Mouse (Mus musculus) liver, adult (tissue): Measurements from ENCODE around the gene Dnph1.

ENCODE experiments used
- GATA4 ChIP-seq: IDR thresholded peaks from 2 replicates; pipeline ENCODE4 v1.6.1; 2014; ENCODE audit warnings: mild to moderate bottlenecking, low read length; ENCODE audit not compliant: insufficient replicate concordance

The Dnph1 gene

GRCm38 (mm10) chr17:46484461-46484875 lies 12.0 kb upstream of the Dnph1 start:
- no peak for TF ChIP-seq GATA4

- no peak for TF ChIP-seq GATA4
Observed at GRCm38 (mm10) chr17:46486995-46487394, 9.5 kb upstream of the Dnph1 start.

GRCm38 (mm10) chr17:46487431-46487830 lies 9.1 kb upstream of the Dnph1 start, which contains the start of gene Ttbk1:
TSS of gene Ttbk1 (minus strand) at chr17:46487675.
- no peak for TF ChIP-seq GATA4

- TF ChIP-seq GATA4 = no peak
Observed at GRCm38 (mm10) chr17:46495486-46495885, 1.0 kb upstream of the Dnph1 start.

DNA sequence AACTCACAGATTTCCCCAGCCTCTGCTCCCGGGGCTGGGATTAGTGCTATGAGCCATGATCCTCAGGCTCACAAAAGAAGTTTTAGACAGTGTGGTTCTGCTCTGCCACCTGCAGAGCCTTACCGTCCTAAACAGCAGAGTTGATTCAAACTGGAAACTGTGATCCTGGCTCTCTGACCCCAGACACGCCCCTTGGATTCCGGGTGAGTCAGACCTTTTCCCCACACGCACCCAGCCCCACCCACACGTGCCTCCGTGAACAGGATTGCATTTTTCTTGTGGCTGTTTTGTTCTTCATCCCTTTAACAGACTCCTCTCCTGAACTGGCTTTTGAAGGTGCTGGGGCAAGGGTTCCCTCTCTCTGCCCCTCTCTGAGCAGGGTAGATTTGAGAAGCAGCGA lies 1.4 kb downstream of the Dnph1 start:
- no peak for TF ChIP-seq GATA4

DNA sequence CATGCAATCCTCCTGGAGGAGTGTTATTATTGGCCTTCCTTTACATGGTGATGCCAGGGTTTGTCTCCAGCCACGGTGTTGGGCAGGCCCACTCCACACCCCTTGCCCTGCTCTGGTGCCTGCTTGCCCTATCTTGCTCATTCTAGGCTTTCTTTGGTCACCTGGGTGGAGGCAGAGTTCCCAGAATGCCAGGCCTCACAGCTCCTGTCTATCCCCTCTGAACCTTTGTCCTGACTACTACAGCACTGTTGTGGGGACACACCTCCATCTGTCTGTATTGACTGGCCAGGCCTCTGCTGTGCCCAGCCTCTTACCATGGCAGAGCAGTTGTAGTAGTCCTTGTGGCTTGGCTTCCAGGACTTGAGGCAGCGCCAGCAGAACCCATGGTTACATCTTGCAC lies 6.3 kb downstream of the Dnph1 start:
- no peak for TF ChIP-seq GATA4

DNA sequence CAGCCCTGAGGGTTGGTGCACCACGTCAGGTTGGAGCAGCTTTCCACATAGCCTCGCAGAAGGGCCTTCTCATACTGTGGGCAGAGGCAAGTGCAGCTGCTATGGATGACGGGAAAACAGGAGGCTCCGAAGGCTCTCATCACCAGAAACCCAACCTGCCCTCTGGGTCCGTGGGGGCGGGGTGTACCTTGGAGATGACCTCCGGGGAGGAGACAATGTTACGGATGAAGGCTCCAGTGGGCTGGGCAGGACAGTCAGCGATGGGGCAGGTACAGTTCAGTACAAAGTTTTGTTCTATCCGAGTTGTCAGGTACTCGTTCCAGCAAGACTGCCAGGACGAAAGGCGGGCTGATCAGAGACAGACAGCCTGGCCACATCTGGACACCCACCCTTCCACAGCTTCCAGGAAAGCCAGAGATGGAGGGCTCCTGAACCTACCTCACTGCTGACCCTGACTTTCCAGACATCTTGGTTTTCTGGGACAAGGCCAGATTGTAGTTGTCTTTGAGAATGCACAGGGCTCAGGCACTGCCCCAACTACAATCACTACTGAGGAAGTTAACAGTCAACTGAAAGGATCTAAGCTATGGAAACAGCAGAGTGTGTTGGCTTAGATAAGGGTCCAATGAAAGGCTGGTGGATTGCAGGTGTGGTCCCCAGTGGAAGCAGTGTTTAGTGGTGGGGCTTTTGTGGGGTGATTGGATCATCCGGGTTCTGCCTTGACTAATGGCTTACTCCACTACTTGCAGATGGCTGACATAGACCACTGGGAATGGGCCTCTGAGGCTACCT lies 7.5 kb downstream of the Dnph1 start:
- no peak for TF ChIP-seq GATA4

DNA sequence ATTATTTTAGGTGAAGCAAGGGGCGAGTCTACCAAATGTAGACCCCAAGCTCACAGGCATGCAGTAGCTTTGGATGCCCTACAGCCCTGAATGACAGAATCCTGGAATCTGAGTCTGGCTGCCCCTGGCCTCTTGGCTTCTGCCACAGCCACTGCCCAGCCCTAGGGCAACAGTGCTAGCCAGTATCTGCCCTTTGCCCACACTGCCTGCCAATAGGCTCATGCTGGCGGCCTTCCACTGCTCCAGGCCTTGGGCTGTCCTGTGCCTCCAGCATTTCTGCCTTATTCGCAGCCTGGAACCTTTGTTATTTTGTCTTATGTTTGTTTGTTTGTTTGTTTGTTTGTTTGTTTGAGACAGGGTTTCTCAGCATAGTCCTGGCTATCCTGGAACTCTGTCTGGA lies 9.1 kb downstream of the Dnph1 start:
- no peak for TF ChIP-seq GATA4

GRCm38 (mm10) chr17:46511059-46511710 lies 14.7 kb downstream of the Dnph1 start:
- TF ChIP-seq GATA4 = no peak

GRCm38 (mm10) chr17:46513329-46513728 lies 16.8 kb downstream of the Dnph1 start:
- no peak for TF ChIP-seq GATA4

- no peak for TF ChIP-seq GATA4
Observed at GRCm38 (mm10) chr17:46519971-46520370, 23.5 kb downstream of the Dnph1 start.

GRCm38 (mm10) chr17:46520385-46520979 lies 24.0 kb downstream of the Dnph1 start:
- TF ChIP-seq GATA4 = no peak

- TF ChIP-seq GATA4 = no peak
Observed at GRCm38 (mm10) chr17:46521174-46521573, 24.7 kb downstream of the Dnph1 start.

GRCm38 (mm10) chr17:46521963-46522668 lies 25.6 kb downstream of the Dnph1 start:
- TF ChIP-seq GATA4 = no peak

DNA sequence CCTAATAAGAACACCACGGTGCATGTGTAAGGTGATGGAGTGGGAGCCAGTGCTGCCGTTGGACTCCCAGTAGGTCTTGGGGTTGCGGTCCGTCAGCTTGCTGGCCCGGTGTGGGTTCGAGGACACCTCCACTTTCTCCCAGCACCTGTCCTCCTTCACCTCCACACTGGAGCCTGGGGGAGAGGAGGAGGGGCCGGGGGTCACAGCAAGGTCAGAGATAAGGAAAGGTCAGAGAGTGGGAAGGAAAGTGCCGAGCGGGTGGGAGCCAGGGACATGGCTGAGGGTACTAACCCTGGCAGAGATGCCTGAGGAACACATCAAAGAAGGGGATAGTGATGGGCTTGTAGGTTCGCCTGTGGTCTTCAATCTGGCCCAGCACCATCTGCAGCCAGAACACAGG lies 28.6 kb downstream of the Dnph1 start:
- TF ChIP-seq GATA4 = no peak
